Mouse (Mus musculus) lung, embryonic 14.5 days (tissue): ENCODE results near the gene Mfsd7a. TPM values are rescaled to one million over a fixed set of nuclear protein-coding genes. Genes with fewer than 3 reads are reported as not detected.

ENCODE experiments used
- ATAC-seq: fragments of 200-750 bp; cut with Nextera tagmentation; 2 replicates; pipeline ENCODE4 v1.8.0; 2017; ENCODE audit warnings: mild to moderate bottlenecking, moderate TSS enrichment, moderate library complexity; ENCODE audit not compliant: insufficient read depth
- DNase-seq: peaks from one replicate; pipeline ENCODE4 v3.0.0-alpha.2; 2015
- H3K27ac ChIP-seq: fragments of 300-500 bp; sonication (generic); 2 replicates; pipeline ENCODE4 v1.5.1; 2014; ENCODE audit warnings: low read depth, mild to moderate bottlenecking, moderate library complexity
- H3K27me3 ChIP-seq: fragments of 300-500 bp; sonication (generic); 2 replicates; pipeline ENCODE4 v1.6.1; 2014; ENCODE audit warnings: low read length, control low read depth; ENCODE audit not compliant: insufficient read depth
- H3K36me3 ChIP-seq: fragments of 300-500 bp; sonication (generic); 2 replicates; pipeline ENCODE4 v1.6.1; 2014; ENCODE audit warnings: control low read depth; ENCODE audit not compliant: insufficient read depth
- H3K4me1 ChIP-seq: fragments of 300-500 bp; sonication (generic); 2 replicates; pipeline ENCODE4 v1.6.1; 2014; ENCODE audit warnings: antibody characterized with exemption, control low read depth; ENCODE audit not compliant: insufficient read depth
- H3K4me2 ChIP-seq: fragments of 300-500 bp; sonication (generic); 2 replicates; pipeline ENCODE4 v1.6.1; 2014; ENCODE audit warnings: mild to moderate bottlenecking
- H3K4me3 ChIP-seq: fragments of 300-500 bp; sonication (generic); 2 replicates; pipeline ENCODE4 v1.5.1; 2014; ENCODE audit warnings: low read depth, low read length
- H3K9ac ChIP-seq: fragments of 300-500 bp; sonication (generic); 2 replicates; pipeline ENCODE4 v1.6.1; 2014
- H3K9me3 ChIP-seq: fragments of 300-500 bp; sonication (generic); 2 replicates; pipeline ENCODE4 v1.6.1; 2016; ENCODE audit warnings: low read depth, low read length, control low read depth
- CTCF ChIP-seq: IDR thresholded peaks from 2 replicates; pipeline ENCODE4 v1.5.1; 2016; ENCODE audit warnings: antibody characterized with exemption, low read depth
- WGBS: fragments of 180-500 bp; shearing (Covaris S2); extraction: QIAGEN DNeasy Blood & Tissue Kit; methylation state at CpG from one replicate; pipeline ENCODE4 v1.1.7; 2014; 5-methylcytosine and 5-hydroxymethylcytosine counted together
- polyA plus RNA-seq: library from polyadenylated mRNA; unstranded; fragments of >200 nt; fragmentation: Nextera tagmentation; extraction: Ambion mirVana; gene quantifications from 2 replicates; pipeline ENCODE4 v1.2.1, GENCODE M21; 2014

Mfsd7a gene
- polyA plus RNA-seq, 1 experiment from 2014 or later: not detected

- H3K27me3 ChIP-seq: no peaks in the 10 kb centered on the region
- no peaks in the 10 kb centered on the region for H3K4me1 ChIP-seq
- H3K36me3 ChIP-seq: 0 out of 2 replicates have a peak, but pooled peaks cover 8% of the 10 kb centered on the region
- no peak overlapping the region for H3K4me3 ChIP-seq
- no peak overlapping the region for H3K9ac ChIP-seq
- no peaks in the 10 kb centered on the region for H3K9me3 ChIP-seq
- TF ChIP-seq CTCF: no peak
- 95% methylated on average over 1 of the region's 1 CpGs for WGBS
- DNase-seq: no peak
- no peak overlapping the region for H3K4me2 ChIP-seq
- no peak overlapping the region for H3K27ac ChIP-seq
- ATAC-seq: no peak
These were observed 18.0 kb upstream of the Mfsd7a start for GRCm38 (mm10) chr5:108466647-108467046.

- H3K4me2 ChIP-seq: no peak overlapping the region
- DNase-seq: no peak
- no peak overlapping the region for H3K4me3 ChIP-seq
- no peak for ATAC-seq
- TF ChIP-seq CTCF: no peak
- no peaks in the 10 kb centered on the region for H3K27me3 ChIP-seq
- no peaks in the 10 kb centered on the region for H3K9me3 ChIP-seq
- H3K36me3 ChIP-seq: 0 out of 2 replicates have a peak, but pooled peaks cover 8% of the 10 kb centered on the region
- no peaks in the 10 kb centered on the region for H3K4me1 ChIP-seq
- no peak overlapping the region for H3K27ac ChIP-seq
- no peak overlapping the region for H3K9ac ChIP-seq
- WGBS: 71% methylated on average over 6 of the region's 6 CpGs
These were observed 16.6 kb upstream of the Mfsd7a start for GRCm38 (mm10) chr5:108465131-108465891.

GRCm38 (mm10) chr5:108462446-108462845, 13.8 kb upstream of the Mfsd7a start:
- no peaks in the 10 kb centered on the region for H3K4me1 ChIP-seq
- peak overlapping the region; percentile 100 for H3K9ac ChIP-seq
- TF ChIP-seq CTCF: no peak
- no peak for DNase-seq
- ATAC-seq: no peak
- no peaks in the 10 kb centered on the region for H3K27me3 ChIP-seq
- peak overlapping the region; percentile 94 for H3K4me3 ChIP-seq
- H3K27ac ChIP-seq: 0 out of 2 replicates have a peak overlapping the region, but pooled peaks have one; percentile 18
- H3K9me3 ChIP-seq: no peaks in the 10 kb centered on the region
- WGBS: 34% methylated on average over 4 of the region's 4 CpGs
- H3K36me3 ChIP-seq: 0 out of 2 replicates have a peak, but pooled peaks cover 6% of the 10 kb centered on the region
- peak overlapping the region; percentile 99 for H3K4me2 ChIP-seq

GRCm38 (mm10) chr5:108461082-108462065, 12.7 kb upstream of the Mfsd7a start, which contains the start of gene Pcgf3:
TSS of gene Pcgf3 (plus strand) at chr5:108461232.
- H3K4me1 ChIP-seq: no peaks in the 10 kb centered on the region
- TF ChIP-seq CTCF: no peak
- H3K27me3 ChIP-seq: no peaks in the 10 kb centered on the region
- peak; percentile 96 for ATAC-seq
- peak within 1 kb of the TSS; percentile 100 for H3K9ac ChIP-seq
- peak within 1 kb of the TSS; percentile 94 for H3K4me3 ChIP-seq
- H3K9me3 ChIP-seq: no peaks in the 10 kb centered on the region
- 0 out of 2 replicates have a peak, but pooled peaks cover 1% of the 10 kb centered on the region for H3K36me3 ChIP-seq
- peak within 1 kb of the TSS; percentile 99 for H3K4me2 ChIP-seq
- peak; percentile 99 for DNase-seq
- H3K27ac ChIP-seq: peak within 1 kb of the TSS; percentile 84
- under 1% methylated on average over 62 of the region's 62 CpGs for WGBS

GRCm38 (mm10) chr5:108460461-108460860, 11.8 kb upstream of the Mfsd7a start:
- peak; percentile 16; the same call in 1 of the 2 replicates for ATAC-seq
- peak overlapping the region; percentile 94 for H3K4me3 ChIP-seq
- 29% methylated on average over 6 of the region's 6 CpGs for WGBS

GRCm38 (mm10) chr5:108458706-108459105, 10.0 kb upstream of the Mfsd7a start:
- TF ChIP-seq CTCF: no peak

More at GRCm38 (mm10) chr5:108460461-108460860, 11.8 kb upstream of the Mfsd7a start:
- no peak overlapping the region for H3K27ac ChIP-seq
- H3K4me1 ChIP-seq: no peaks in the 10 kb centered on the region
- H3K4me2 ChIP-seq: peak overlapping the region; percentile 99
- H3K9me3 ChIP-seq: no peaks in the 10 kb centered on the region
- H3K27me3 ChIP-seq: no peaks in the 10 kb centered on the region
- no peaks in the 10 kb centered on the region for H3K36me3 ChIP-seq
- TF ChIP-seq CTCF: no peak
- peak overlapping the region; percentile 40 for H3K9ac ChIP-seq
- DNase-seq: no peak

More at GRCm38 (mm10) chr5:108458706-108459105, 10.0 kb upstream of the Mfsd7a start:
- Histone ChIP-seq H3K27me3 (no peaks in the 10 kb centered on the region), H3K4me2 (no peak overlapping the region), H3K36me3 (no peaks in the 10 kb centered on the region), H3K4me3 (no peak overlapping the region), H3K9ac (no peak overlapping the region), H3K27ac (no peak overlapping the region), H3K9me3 (no peaks in the 10 kb centered on the region), H3K4me1 (no peaks in the 10 kb centered on the region)
- no peak for ATAC-seq
- 80% methylated on average over 2 of the region's 2 CpGs for WGBS
- no peak for DNase-seq
